Mouse (Mus musculus): Measurements from ENCODE around the gene Satb1.

The Satb1 gene

DNA sequence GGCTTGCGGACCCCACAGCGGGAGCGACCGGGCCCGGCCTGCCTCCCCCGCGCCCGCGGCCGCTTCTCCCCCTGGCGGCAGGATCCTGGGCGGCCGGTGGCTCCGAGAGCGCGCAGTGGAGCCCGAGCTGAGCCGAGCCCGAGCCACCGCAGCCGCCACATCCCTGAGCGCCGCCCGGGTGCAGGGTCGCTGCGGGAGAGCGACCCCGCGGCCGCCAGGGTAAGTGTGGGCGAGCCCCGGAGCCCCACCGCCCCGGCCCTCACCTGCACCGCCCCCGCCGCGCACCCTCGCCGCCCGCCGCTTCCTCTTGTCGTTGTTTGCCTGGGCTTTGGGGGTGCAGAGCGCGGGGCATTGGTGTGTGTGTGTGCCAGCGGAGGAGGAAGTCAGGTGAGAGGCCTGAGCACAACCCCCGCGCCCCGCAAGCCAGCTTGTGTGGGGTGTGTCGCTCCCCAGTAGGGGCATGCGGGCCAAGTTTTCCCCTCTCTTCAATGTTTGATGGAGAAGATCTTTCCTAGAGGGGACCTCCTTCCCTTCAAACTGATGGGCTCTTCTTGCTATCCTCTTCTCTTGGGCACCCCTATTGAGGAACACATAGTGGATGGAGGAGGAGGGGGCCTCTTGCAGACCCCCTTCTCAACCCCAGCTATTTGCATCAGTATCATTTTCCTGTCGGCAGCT, at the start of gene Satb1:
Gene Satb1, minus strand, starts transcription at position 391 of the 678 bp plus-strand sequence.
- DNase-seq (ENCODE audit: low read depth, low spot score), result peak; percentile 59

DNA sequence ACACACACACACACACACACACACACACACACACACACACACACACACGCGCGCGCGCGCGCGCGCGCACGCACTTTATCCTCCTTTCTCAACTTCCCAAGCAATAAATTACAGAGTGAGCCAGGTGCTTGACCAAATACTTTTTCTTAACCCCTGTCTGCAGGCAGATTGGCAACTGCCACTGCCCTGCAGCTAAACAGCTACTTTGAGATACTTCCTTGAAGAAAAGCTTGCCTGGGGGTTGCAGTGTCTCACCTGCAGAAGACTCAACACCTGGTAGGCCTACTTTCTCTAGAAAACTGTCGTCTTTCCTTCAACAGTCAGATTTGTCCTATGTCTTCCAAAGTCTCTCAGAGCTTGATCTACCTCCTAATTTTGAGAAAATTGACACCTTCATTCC, 49.5 kb upstream of the Satb1 start:
- DNase-seq (ENCODE audit: low read depth, low spot score), result no peak

DNA sequence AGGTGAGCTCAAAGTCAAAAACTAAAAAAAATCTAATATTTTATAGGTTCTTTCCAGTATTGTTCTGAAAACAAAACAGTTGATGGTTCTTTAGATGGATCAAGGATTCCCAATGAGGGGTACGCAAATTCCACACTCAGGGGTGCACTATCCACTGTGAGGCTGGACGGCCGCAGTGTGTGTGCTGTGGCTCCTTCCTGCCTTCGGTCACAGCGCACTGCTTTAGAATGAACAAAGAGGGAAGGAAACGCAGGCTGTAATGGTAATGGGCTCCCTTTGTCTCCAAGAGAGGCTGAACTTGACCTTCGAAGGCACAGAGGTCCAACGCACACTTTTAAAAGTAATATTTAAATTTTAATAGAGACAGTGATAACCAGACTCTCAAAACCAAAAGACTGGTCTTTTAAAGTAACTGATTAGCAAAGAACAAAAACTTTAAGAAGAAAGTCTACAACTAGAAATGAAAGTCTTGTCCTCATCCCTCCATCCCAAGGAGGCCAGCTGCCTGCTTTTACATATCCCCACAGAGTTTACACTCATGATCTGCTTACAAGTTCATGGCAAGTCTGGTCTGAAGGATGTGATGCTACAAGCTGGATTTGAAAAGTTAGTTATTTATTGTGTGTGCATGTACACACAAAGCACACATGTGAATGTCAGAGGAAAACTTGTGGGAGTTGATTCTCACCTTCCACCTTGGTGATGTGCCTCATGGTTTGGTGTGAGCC, 48.0 kb upstream of the Satb1 start:
- peak; percentile 40 for DNase-seq (ENCODE audit: low read depth, low spot score)

DNA sequence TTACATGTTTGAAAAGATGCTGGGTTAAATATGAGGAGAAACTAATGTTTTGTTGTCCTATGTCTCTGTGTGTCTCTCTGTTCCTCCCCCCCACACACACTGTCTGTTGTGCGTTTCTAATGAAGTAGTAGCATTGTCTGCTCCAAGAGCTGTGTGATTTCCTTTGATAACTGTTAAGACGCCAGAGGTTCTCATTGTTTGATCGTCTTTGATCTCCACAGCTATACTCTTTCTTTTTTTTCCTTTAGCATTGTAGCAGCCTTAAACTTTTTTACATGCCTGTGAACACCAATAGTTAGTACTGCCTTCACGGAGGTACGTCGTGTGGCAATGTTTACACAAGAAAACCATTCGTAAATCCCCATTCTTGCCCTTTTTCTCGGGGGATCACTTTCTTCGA, 47.1 kb upstream of the Satb1 start:
- DNase-seq (ENCODE audit: low read depth, low spot score), result no peak

DNA sequence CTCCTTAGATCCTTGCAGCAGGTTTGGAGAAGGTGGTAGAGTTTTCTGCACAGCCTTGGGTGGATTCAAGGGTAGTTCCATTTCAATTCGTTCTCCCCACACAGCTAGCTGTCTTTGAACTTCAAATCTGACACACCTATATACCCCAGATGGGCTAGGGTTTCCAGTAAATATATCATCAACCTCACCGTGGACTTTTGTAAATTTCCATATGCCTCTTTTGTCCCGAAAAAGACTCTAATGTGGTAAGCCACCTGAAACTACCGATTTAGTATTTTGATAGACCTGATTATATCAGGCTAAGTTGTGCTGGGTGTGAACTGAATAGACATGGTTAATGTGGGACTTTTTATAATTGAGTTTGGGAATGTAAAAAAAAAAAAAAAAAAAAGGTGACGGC, 46.6 kb upstream of the Satb1 start:
- no peak for DNase-seq (ENCODE audit: low read depth, low spot score)

DNA sequence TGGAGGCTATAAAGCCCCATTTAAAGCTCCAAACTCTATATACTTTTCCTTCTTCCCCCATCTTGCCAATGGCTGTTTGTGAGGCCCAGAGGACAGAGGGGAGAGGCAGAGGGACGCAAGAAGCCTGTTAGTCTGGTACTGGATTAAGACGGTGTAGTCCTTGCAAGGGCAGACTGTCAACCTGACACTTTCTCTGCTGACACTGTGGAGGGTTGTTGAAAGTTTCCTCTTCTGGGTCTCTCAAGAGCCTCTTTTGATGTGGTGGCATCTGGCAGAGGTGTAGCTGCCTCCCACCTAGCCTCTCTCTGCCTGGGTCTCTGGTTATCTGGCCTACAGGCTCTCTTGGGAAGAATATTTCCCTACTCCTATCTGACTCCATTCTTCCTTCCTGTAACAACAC, 46.1 kb upstream of the Satb1 start:
- no peak for DNase-seq (ENCODE audit: low read depth, low spot score)

DNA sequence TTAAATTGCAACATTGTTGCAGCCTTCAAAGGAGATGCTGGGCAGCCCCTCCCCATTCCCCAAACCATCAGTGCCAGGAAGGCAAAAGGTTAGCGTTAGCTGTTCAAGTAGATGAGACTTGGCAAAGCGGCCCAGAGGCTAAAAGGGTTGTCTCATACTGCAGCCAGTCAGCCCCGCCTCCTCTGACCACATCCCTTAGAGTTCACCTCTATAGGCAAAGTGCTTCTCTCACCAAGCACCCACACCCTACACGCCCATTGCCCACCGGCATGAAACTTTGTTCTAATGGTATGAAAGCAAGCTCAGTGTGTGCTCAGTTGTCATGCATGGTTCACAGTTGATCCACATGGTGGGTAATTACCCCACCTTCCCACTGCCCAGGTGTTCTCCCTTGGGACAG, 43.4 kb upstream of the Satb1 start:
- no peak for DNase-seq (ENCODE audit: low read depth, low spot score)

DNA sequence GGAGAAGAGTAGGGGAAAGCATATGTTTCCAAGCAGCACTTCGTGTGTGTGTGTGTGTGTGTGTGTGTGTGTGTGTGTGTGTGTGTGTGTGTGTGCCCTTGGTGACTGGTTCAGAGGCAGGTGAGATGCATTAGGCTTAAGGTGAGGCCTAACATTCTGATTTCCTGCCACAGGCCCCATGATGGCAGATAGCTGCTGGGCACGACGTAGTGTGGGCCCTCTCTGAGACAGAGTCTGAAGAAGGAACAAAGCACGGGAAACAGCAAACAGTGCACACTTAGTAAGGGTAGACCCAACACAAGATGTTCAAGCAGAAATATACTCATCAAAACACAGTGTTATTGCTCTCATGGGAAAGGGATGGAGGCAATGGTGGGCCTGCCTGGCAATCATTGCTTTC, 24.5 kb upstream of the Satb1 start:
- no peak for DNase-seq (ENCODE audit: low read depth, low spot score)

DNA sequence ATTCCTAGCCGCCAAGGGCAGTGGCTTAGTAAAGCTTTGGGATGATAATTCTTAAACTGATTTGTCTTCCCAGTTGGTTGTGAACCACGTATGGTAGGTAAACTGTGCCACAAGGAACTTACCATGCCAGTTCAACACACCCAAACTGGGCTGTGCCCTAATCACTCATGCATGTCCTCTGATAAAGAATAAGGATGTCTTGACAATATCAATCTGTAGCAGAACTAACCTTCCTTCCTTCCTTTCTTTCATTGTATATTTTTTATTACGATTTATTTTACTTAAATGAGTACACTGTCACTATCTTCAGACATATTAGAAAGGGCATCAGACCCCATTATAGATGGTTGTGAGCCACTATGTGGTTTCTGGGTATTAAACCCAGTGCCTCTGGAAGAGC, 23.2 kb upstream of the Satb1 start:
- DNase-seq (ENCODE audit: low read depth, low spot score), result no peak

DNA sequence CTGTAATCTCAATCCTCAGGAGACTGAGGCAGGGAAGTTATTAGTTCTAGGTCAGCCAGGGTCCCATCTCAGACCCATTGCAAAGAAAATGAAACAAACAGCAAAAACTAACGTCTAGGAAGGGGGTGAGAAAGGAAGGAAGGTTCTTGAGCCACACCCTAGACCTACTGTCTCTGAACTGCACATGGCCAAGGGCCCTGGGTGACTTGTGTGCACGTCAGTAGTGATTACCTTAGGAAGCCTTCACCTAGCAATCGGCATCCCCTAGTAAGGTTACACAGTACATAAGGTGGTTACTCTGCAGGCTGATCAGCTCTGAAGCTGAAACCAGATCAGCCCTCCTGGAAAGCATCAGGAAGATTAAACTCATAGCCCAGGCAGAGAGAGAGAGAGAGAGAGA, 22.2 kb upstream of the Satb1 start:
- DNase-seq (ENCODE audit: low read depth, low spot score), result no peak

DNA sequence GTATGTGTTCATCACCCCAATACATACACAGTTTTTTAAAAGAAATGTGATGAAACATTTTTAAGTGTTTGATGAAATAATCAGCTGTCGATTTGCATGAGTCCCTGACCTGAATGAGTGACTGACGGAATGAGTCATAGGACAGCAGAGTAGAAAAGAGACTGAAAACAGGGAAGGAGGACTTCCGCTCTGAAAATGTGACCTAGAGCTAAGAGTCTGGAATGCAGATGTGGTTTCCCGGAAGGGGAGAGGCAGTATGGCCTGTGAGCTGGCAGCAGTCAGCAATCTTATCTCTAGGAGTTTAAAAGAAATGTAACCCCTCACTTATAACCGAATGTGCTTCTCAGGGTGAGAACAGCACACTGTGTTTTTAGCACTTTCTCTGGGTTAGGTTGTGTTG, 20.9 kb upstream of the Satb1 start:
- no peak for DNase-seq (ENCODE audit: low read depth, low spot score)

DNA sequence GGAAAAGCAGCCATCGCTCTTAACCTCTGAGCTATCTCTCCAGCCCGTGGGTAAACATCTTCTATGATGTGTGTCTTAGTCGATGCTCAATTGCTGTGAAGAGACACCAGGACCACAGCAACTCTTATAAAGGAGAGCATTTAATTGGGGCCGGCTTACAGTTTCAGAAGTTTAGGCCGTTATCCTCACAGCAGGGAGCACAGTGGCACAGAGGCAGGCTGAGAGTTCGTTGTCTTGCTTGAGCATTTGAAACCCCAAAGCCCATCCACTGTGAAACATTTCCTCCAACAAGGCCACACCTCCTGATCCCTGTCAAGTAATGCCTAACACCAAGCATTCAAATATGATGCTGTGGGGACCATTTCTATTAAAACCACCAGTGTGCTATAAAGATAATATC, 7.5 kb upstream of the Satb1 start:
- DNase-seq (ENCODE audit: low read depth, low spot score), result peak; percentile 66

DNA sequence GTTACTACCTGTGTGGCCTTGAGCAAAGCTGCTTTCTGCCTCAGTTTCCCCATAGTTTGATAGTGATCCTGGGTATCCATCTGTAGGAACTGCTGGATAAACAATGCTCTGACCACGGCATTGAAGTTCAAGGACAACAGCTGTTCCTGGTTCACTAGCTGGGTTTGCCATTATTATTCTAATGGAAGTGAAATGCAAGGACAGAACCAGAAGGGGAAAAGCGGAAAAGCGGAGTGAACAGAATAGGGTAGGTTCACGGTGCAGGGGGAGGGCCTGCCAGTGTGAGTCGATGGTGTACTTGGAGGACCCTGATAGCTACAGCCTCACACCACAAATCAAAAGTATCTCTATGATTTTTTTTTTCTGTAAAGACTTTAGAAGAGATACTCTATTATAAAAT, 6.4 kb upstream of the Satb1 start:
- peak; percentile 87 for DNase-seq (ENCODE audit: low read depth, low spot score)

DNA sequence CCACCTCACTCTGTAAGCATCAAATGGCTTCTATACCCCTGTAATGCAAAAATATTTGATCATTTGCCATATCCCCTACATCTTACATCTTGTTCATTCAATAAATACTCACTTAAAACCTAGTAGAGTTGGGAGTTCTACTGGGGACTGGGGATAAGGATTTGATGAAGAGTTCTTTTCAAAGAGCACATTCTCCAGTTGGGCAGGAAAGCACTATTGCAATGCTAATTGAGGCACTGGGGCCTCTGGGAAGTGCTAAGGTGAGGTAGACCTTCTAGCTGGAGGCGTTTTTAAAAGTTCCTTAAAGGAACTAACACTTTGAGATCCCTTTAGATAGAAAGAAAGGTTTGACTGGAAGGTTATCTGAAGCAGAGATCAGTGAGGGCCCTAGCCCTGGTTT, 3.8 kb upstream of the Satb1 start:
- DNase-seq (ENCODE audit: low read depth, low spot score), result peak; percentile 86

DNA sequence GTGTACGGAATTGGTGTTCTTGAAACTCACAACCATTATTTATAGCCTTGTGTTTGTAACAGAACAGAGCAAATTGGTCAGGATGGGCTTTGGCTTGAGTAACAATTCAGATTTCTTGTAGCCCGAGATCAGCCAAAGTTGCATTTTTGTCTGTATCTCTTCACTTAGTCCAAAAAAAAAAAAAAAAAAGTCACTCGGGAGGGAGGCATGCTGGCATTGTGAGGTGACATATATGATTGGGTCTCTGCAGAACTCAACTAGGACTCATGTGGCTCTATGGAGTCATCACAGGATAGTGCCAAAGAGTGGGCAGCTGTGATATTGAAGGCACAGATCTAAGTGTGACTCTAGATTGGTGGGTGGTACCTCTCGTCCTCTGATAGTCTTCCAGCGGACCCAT, 3.2 kb upstream of the Satb1 start:
- DNase-seq (ENCODE audit: low read depth, low spot score), result peak; percentile 18

DNA sequence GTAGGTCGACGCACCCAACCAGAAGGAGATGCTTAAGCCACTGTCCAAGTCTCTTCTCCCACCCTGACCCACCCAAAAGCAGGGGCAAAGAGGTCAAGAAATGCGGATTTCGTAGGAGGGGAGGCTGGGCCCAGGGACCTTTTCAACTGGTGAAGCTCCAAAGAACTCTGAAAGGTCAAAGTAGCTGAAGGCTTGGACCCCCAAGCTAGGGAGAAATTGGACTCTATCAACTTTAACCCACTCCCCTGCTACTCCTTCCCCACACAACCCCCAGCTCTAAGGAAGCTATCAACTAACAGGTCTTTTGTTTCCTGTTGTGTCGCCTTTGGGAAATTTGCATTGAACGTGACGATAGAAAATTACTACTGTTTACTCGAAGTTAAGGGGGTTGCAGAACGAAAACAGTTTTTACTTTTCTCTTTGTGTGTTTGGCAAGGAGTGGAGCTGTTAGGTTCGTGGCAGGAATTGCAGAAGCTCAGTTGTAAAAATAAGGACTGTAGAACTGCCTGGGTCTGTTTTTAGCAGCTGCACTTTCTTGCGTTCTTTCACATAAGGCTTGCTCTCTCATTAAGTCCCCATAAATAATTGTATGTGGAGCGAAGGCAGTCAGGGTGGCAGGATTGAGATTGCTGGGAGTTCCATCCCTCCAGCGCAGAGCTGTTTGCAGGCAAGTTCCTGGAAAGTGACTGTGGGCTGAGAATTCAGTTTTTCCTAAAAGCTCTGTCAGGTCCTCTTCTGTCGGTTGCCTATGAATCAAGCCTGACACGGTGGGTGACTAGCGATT, 680 bp upstream of the Satb1 start:
- peak; percentile 59 for DNase-seq (ENCODE audit: low read depth, low spot score)

DNA sequence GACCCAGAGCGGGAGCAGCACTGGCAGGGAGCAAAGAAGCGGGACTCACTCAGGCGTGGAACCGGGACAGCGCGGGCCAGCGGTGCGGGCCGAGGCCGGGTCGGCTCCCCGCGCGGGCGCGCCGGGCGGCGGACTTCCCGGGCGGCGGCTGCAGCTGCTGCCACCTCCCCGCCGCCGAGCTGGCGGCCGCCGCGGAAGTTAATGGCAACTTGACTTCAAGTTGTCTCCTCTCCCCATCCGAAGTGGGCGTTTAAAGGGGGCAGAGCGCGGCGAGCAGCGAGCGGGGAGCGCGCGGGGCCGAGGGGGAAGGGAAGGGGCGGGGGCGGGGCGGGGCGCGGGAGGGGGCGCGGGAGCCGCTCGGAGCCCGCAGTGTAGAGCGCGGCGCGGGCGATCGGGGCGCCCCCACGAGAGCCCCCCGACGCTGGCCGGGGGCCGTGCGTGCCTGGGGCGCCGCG, 642 bp downstream of the Satb1 start:
- DNase-seq (ENCODE audit: low read depth, low spot score), result peak; percentile 40

DNA sequence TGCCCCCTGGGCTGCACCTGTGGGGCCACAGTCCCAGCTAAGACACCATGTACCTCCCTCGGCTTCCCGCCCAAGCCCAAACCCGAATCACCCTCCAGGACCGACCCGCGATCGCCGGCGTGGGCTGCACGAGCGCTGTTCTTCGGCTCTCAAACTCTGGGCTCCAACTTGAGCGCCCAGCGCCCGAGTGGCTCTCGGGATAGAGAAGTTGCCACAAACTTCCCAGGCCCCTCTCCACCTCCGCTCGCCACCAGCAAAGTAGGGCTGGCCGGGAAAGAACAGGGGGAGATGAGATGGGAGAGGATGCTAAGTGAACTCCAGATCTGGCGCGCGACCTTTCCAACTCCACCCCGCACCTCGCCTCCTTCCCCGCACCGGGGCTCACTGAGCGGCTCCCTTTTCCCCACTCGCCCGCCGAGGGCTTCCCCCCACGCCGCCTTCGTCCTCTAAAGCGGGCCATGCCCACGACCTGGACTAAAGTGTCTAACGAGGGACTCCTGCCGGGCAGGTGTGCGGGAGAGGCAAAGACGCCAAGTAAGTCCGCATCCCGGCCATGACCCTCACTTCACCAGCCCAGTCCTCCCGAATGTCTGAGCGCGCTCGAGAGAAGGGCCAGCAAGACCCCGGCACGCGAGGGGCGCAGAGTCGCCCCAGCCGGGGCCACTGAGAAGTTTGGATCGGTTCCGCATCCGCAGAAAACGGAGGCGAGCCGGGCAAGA, 1.2 kb downstream of the Satb1 start:
- DNase-seq (ENCODE audit: low read depth, low spot score), result peak; percentile 25

DNA sequence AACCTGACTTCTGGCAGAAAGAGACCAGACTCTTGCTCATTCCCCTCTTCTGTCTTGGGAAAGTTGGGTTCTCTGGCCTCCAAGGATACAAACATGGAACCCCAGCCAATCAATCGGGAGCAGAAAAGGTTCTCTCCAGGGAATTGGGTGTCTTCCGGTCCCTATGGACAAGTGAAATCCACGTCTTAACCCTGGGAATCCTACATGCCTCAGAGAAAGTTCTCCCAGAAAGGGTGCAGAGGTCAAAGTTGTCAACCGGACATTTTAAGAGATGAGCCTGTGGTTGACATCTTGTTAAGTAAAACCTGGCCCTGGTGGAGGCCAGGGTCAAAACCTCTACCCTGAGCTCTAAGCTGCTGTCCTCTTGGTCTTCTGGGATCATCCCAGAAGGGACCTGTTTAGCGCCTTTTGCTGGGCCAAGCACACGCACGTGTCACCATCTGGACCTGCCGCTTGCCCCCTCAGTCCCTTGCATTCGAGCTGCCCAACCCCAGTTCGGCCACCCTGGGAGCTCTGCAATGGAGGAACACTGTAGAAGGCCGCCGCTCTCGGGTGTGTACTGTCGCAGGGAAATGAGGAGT, 1.9 kb downstream of the Satb1 start:
- DNase-seq (ENCODE audit: low read depth, low spot score), result peak; percentile 16

DNA sequence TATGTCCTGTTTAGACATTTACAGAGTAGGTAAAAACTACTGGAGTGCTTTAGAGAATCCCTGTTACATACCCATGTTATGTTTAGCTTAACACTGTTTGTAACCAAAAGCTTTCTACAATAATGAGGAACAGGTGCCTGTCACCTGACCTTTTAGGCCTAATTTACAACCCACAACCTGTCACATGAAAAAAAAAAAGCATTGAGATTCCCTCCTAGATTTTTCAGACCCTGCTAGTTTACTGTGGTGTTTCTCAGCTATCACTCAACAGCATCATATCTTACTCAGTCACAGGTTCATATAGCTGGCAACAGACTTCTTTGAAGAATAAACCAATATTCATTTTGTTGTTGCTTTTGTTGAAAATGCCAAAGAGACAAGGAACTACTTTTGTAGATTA, 3.7 kb downstream of the Satb1 start:
- DNase-seq (ENCODE audit: low read depth, low spot score), result no peak

DNA sequence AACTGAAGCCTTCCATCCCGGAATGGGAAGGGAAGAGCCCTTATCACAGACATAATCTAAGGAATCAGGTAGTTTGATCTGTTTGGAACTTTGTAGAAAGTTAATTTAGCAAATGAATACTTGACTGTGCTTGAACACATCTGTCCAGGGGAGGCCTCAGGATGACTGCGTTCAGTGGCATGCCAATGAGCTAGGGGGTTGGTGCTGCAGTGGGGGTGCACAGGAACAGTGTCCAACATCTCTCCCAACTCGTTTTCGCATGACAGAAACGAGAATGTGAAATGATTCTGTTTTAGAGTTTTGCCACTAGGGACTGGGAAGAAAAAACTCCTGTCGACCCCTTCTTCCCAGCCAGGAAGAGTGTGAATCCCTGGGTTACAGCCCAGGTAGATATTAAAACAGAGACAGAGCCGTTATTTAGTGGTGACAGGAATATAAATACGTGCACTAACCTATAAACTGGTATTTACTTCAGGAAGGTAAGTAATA, 5.1 kb downstream of the Satb1 start:
- DNase-seq (ENCODE audit: low read depth, low spot score), result no peak

Data from ES-CJ7 (cell line).